Mouse (Mus musculus) forebrain, postnatal 0 days (tissue): ENCODE measurements at regions not wholly inside any gene's neighbourhood (a gene's known extent, or its start where the extent isn't known, plus 50 kb on each side); places are given as distances from the start of the nearest gene placed in this dataset.

ENCODE experiments used
- ATAC-seq: fragments of 200-750 bp; cut with Nextera tagmentation; 2 replicates; pipeline ENCODE4 v1.8.0; 2017; ENCODE audit warnings: mild to moderate bottlenecking, moderate library complexity
- DNase-seq: peaks from one replicate; pipeline ENCODE4 v3.0.0-alpha.2; 2015
- H3K27ac ChIP-seq: fragments of 300-500 bp; sonication (generic); 2 replicates; pipeline ENCODE4 v1.5.1; 2014; ENCODE audit warnings: low read depth, mild to moderate bottlenecking, antibody characterized with exemption, low read length, moderate library complexity, mixed read lengths
- H3K27me3 ChIP-seq: fragments of 300-500 bp; sonication (generic); 2 replicates; pipeline ENCODE4 v1.6.1; 2014; ENCODE audit warnings: mild to moderate bottlenecking, low read length, mixed read lengths; ENCODE audit not compliant: insufficient read depth
- H3K36me3 ChIP-seq: fragments of 300-500 bp; sonication (generic); 2 replicates; pipeline ENCODE4 v1.6.1; 2014; ENCODE audit warnings: mild to moderate bottlenecking, moderate library complexity; ENCODE audit not compliant: insufficient read depth
- H3K4me1 ChIP-seq: fragments of 300-500 bp; sonication (generic); 2 replicates; pipeline ENCODE4 v1.6.1; 2014; ENCODE audit warnings: antibody characterized with exemption; ENCODE audit not compliant: insufficient read depth
- H3K4me2 ChIP-seq: fragments of 300-500 bp; sonication (generic); 2 replicates; pipeline ENCODE4 v1.6.1; 2014; ENCODE audit warnings: low read depth, mild to moderate bottlenecking, moderate library complexity
- H3K4me3 ChIP-seq: fragments of 300-500 bp; sonication (generic); 2 replicates; pipeline ENCODE4 v1.5.1; 2014; ENCODE audit warnings: low read depth, low read length, mixed read lengths
- H3K9ac ChIP-seq: fragments of 300-500 bp; sonication (generic); 2 replicates; pipeline ENCODE4 v1.6.1; 2014; ENCODE audit warnings: mild to moderate bottlenecking
- H3K9me3 ChIP-seq: fragments of 300-500 bp; sonication (generic); 2 replicates; pipeline ENCODE4 v1.6.1; 2016; ENCODE audit warnings: low read length
- CTCF ChIP-seq: sonication (generic); IDR thresholded peaks from 2 replicates; pipeline ENCODE4 v1.5.1; 2016; ENCODE audit warnings: antibody characterized with exemption, control low read depth, low read depth
- WGBS: fragments of 180-500 bp; shearing (Covaris S2); extraction: QIAGEN DNeasy Blood & Tissue Kit; methylation state at CpG from one replicate; pipeline ENCODE4 v1.1.7; 2014; 5-methylcytosine and 5-hydroxymethylcytosine counted together

- 93% methylated on average over 2 of the region's 2 CpGs for WGBS
- H3K4me1 ChIP-seq = no peaks in the 10 kb centered on the region
- ATAC-seq = no peak
These were observed 374.8 kb downstream of the Cd83 start for GRCm38 (mm10) chr13:44159346-44159745.

GRCm38 (mm10) chr13:44164746-44165145 is 380.2 kb downstream of the Cd83 start:
- H3K36me3 ChIP-seq = no peaks in the 10 kb centered on the region
- no peaks in the 10 kb centered on the region for H3K4me1 ChIP-seq
- TF ChIP-seq CTCF = no peak
- H3K4me3 ChIP-seq = no peak overlapping the region
- H3K4me2 ChIP-seq = no peak overlapping the region
- H3K27ac ChIP-seq = no peak overlapping the region
- DNase-seq = no peak
- no peak for ATAC-seq
- H3K9ac ChIP-seq = no peak overlapping the region
- H3K9me3 ChIP-seq = no peaks in the 10 kb centered on the region
- no peaks in the 10 kb centered on the region for H3K27me3 ChIP-seq

More at GRCm38 (mm10) chr13:44159346-44159745, 374.8 kb downstream of the Cd83 start:
- H3K4me2 ChIP-seq = no peak overlapping the region
- no peak for TF ChIP-seq CTCF
- H3K27ac ChIP-seq = no peak overlapping the region
- H3K9ac ChIP-seq = no peak overlapping the region
- H3K9me3 ChIP-seq = no peaks in the 10 kb centered on the region
- no peak for DNase-seq
- no peaks in the 10 kb centered on the region for H3K36me3 ChIP-seq
- no peaks in the 10 kb centered on the region for H3K27me3 ChIP-seq
- no peak overlapping the region for H3K4me3 ChIP-seq

GRCm38 (mm10) chr13:44167186-44167585 is 382.6 kb downstream of the Cd83 start:
- WGBS = 52% methylated on average over 9 of the region's 9 CpGs

GRCm38 (mm10) chr13:44168186-44168585 is 383.6 kb downstream of the Cd83 start:
- TF ChIP-seq CTCF = no peak
- 73% methylated on average over 5 of the region's 5 CpGs for WGBS
- ATAC-seq (no peak), DNase-seq (no peak)
- no peak overlapping the region for H3K4me3 ChIP-seq
- no peak overlapping the region for H3K9ac ChIP-seq
- no peaks in the 10 kb centered on the region for H3K4me1 ChIP-seq
- H3K27me3 ChIP-seq = no peaks in the 10 kb centered on the region
- no peak overlapping the region for H3K27ac ChIP-seq
- no peak overlapping the region for H3K4me2 ChIP-seq
- H3K36me3 ChIP-seq = no peaks in the 10 kb centered on the region
- no peaks in the 10 kb centered on the region for H3K9me3 ChIP-seq

More at GRCm38 (mm10) chr13:44167186-44167585, 382.6 kb downstream of the Cd83 start:
- peak; percentile 35 for DNase-seq
- no peak for TF ChIP-seq CTCF
- Histone ChIP-seq H3K4me1 (no peaks in the 10 kb centered on the region), H3K9ac (no peak overlapping the region), H3K36me3 (no peaks in the 10 kb centered on the region), H3K9me3 (no peaks in the 10 kb centered on the region), H3K4me2 (no peak overlapping the region), H3K27me3 (no peaks in the 10 kb centered on the region), H3K27ac (no peak overlapping the region), H3K4me3 (no peak overlapping the region)
- ATAC-seq = peak; percentile 66; the same call in 1 of the 2 replicates

- no peak overlapping the region for H3K4me2 ChIP-seq
- no peak overlapping the region for H3K9ac ChIP-seq
- DNase-seq (no peak), ATAC-seq (no peak)
- H3K27ac ChIP-seq = no peak overlapping the region
- no peaks in the 10 kb centered on the region for H3K9me3 ChIP-seq
- TF ChIP-seq CTCF = no peak
- no peak overlapping the region for H3K4me3 ChIP-seq
- no peaks in the 10 kb centered on the region for H3K36me3 ChIP-seq
- WGBS = 88% methylated on average over 6 of the region's 6 CpGs
- no peaks in the 10 kb centered on the region for H3K27me3 ChIP-seq
- H3K4me1 ChIP-seq = no peaks in the 10 kb centered on the region
These were observed 387.1 kb downstream of the Cd83 start for GRCm38 (mm10) chr13:44171639-44172038.

- Histone ChIP-seq H3K27ac (no peak overlapping the region), H3K9me3 (no peaks in the 10 kb centered on the region), H3K36me3 (no peaks in the 10 kb centered on the region), H3K4me2 (no peak overlapping the region), H3K27me3 (no peaks in the 10 kb centered on the region), H3K9ac (no peak overlapping the region), H3K4me1 (no peaks in the 10 kb centered on the region), H3K4me3 (no peak overlapping the region)
- 81% methylated on average over 5 of the region's 5 CpGs for WGBS
- ATAC-seq (no peak), DNase-seq (no peak)
- TF ChIP-seq CTCF = no peak
These were observed 388.1 kb downstream of the Cd83 start for GRCm38 (mm10) chr13:44172701-44173100.

- WGBS = 82% methylated on average over 2 of the region's 2 CpGs
- H3K27ac ChIP-seq = no peak overlapping the region
- H3K36me3 ChIP-seq = no peaks in the 10 kb centered on the region
- H3K27me3 ChIP-seq = no peaks in the 10 kb centered on the region
- H3K9me3 ChIP-seq = no peaks in the 10 kb centered on the region
- H3K9ac ChIP-seq = no peak overlapping the region
- H3K4me2 ChIP-seq = no peak overlapping the region
- no peak for ATAC-seq
- H3K4me3 ChIP-seq = no peak overlapping the region
- TF ChIP-seq CTCF = no peak
- no peaks in the 10 kb centered on the region for H3K4me1 ChIP-seq
- DNase-seq = no peak
These were observed 389.7 kb downstream of the Cd83 start for GRCm38 (mm10) chr13:44174236-44174635.
